Mouse (Mus musculus) heart, embryonic 15.5 days (tissue): ENCODE results near the gene Taf8. TPM values are rescaled to one million over a fixed set of nuclear protein-coding genes. Genes with fewer than 3 reads are reported as not detected.

Experiments
- ATAC-seq: fragments of 200-750 bp; cut with Nextera tagmentation; replicated peaks from 2 replicates; pipeline ENCODE4 v1.8.0; 2017; ENCODE audit warnings: low read depth, moderate TSS enrichment; ENCODE audit not compliant: insufficient number of reproducible peaks, insufficient read depth, low FRiP score
- H3K27ac ChIP-seq: fragments of 300-500 bp; sonication (generic); 2 replicates; pipeline ENCODE4 v1.5.1; 2015; ENCODE audit warnings: mild to moderate bottlenecking, inconsistent platforms
- H3K27me3 ChIP-seq: fragments of 300-500 bp; sonication (generic); 2 replicates; pipeline ENCODE4 v1.6.1; 2015; ENCODE audit warnings: inconsistent platforms
- H3K36me3 ChIP-seq: fragments of 300-500 bp; sonication (generic); 2 replicates; pipeline ENCODE4 v1.6.1; 2015; ENCODE audit warnings: mild to moderate bottlenecking, inconsistent platforms
- H3K4me1 ChIP-seq: fragments of 300-500 bp; sonication (generic); replicated peaks from 2 replicates; pipeline ENCODE4 v1.6.1; 2015; ENCODE audit warnings: inconsistent platforms
- H3K4me2 ChIP-seq: fragments of 300-500 bp; sonication (generic); 2 replicates; pipeline ENCODE4 v1.6.1; 2015; ENCODE audit warnings: inconsistent platforms, mild to moderate bottlenecking, moderate library complexity
- H3K4me3 ChIP-seq: fragments of 300-500 bp; sonication (generic); 2 replicates; pipeline ENCODE4 v1.5.1; 2015; ENCODE audit warnings: mild to moderate bottlenecking, inconsistent platforms
- H3K9ac ChIP-seq: fragments of 300-500 bp; sonication (generic); 2 replicates; pipeline ENCODE4 v1.6.1; 2015; ENCODE audit warnings: mild to moderate bottlenecking, inconsistent platforms
- H3K9me3 ChIP-seq: fragments of 300-500 bp; sonication (generic); replicated peaks from 2 replicates; pipeline ENCODE4 v1.6.1; 2016; ENCODE audit warnings: inconsistent platforms
- WGBS: fragments of 180-500 bp; shearing (Covaris S2); methylation state at CpG from one replicate; pipeline ENCODE4 v1.1.7; 2015; ENCODE audit warnings: mixed read lengths; 5-methylcytosine and 5-hydroxymethylcytosine counted together
- polyA plus RNA-seq: library from polyadenylated mRNA; unstranded; fragments of >200 nt; fragmentation: Nextera tagmentation; extraction: Ambion mirVana; gene quantifications from 2 replicates; pipeline ENCODE4 v1.2.1, GENCODE M21; 2015

The Taf8 gene
- polyA plus RNA-seq, 1 experiment from 2014 or later = 17.0 TPM

- ATAC-seq = no peak; the same call in 1 of the 2 replicates
- Histone ChIP-seq H3K4me2 (no peak overlapping the region), H3K4me3 (no peak overlapping the region), H3K9me3 (no peaks in the 10 kb centered on the region), H3K36me3 (no peaks in the 10 kb centered on the region), H3K27me3 (no peaks in the 10 kb centered on the region), H3K27ac (peak overlapping the region; percentile 41), H3K9ac (no peak overlapping the region), H3K4me1 (peaks cover 49% of the 10 kb centered on the region)
- WGBS = 37% methylated on average over 8 of the region's 8 CpGs
Observed at GRCm38 (mm10) chr17:47454675-47455074, 47.4 kb downstream of the Taf8 start.

GRCm38 (mm10) chr17:47452886-47453285 is 49.2 kb downstream of the Taf8 start:
- Histone ChIP-seq H3K4me3 (no peak overlapping the region), H3K4me2 (no peak overlapping the region), H3K9ac (no peak overlapping the region), H3K27me3 (no peaks in the 10 kb centered on the region), H3K36me3 (no peaks in the 10 kb centered on the region), H3K4me1 (peaks cover 59% of the 10 kb centered on the region), H3K9me3 (no peaks in the 10 kb centered on the region), H3K27ac (peak overlapping the region; percentile 48)
- ATAC-seq = no peak
- 36% methylated on average over 7 of the region's 7 CpGs for WGBS

GRCm38 (mm10) chr17:47450880-47451565 is 51.1 kb downstream of the Taf8 start:
- 61% methylated on average over 12 of the region's 12 CpGs for WGBS
- Histone ChIP-seq H3K36me3 (no peaks in the 10 kb centered on the region), H3K4me1 (peaks cover 71% of the 10 kb centered on the region), H3K9ac (no peak overlapping the region), H3K9me3 (no peaks in the 10 kb centered on the region), H3K4me3 (no peak overlapping the region), H3K4me2 (no peak overlapping the region), H3K27me3 (no peaks in the 10 kb centered on the region), H3K27ac (peak overlapping the region; percentile 84)
- ATAC-seq = no peak

GRCm38 (mm10) chr17:47450239-47450638 is 51.9 kb downstream of the Taf8 start:
- Histone ChIP-seq H3K9me3 (no peaks in the 10 kb centered on the region), H3K27ac (peak overlapping the region; percentile 84), H3K27me3 (no peaks in the 10 kb centered on the region), H3K9ac (no peak overlapping the region), H3K4me2 (no peak overlapping the region), H3K36me3 (no peaks in the 10 kb centered on the region), H3K4me1 (peaks cover 78% of the 10 kb centered on the region), H3K4me3 (no peak overlapping the region)
- peak; percentile 80 for ATAC-seq
- WGBS = 28% methylated on average over 7 of the region's 7 CpGs

GRCm38 (mm10) chr17:47449432-47449831 is 52.7 kb downstream of the Taf8 start:
- ATAC-seq = no peak
- Histone ChIP-seq H3K27ac (peak overlapping the region; percentile 84), H3K9me3 (no peaks in the 10 kb centered on the region), H3K27me3 (no peaks in the 10 kb centered on the region), H3K9ac (peak overlapping the region; percentile 1; the same call in 1 of the 2 replicates), H3K4me3 (no peak overlapping the region), H3K4me2 (no peak overlapping the region), H3K36me3 (no peaks in the 10 kb centered on the region), H3K4me1 (peaks cover 73% of the 10 kb centered on the region)
- WGBS = 68% methylated on average over 5 of the region's 5 CpGs

GRCm38 (mm10) chr17:47448523-47449372 is 53.3 kb downstream of the Taf8 start:
- 32% methylated on average over 8 of the region's 8 CpGs for WGBS
- Histone ChIP-seq H3K9ac (no peak overlapping the region), H3K4me3 (no peak overlapping the region), H3K4me1 (peaks cover 76% of the 10 kb centered on the region), H3K36me3 (no peaks in the 10 kb centered on the region), H3K9me3 (no peaks in the 10 kb centered on the region), H3K27me3 (no peaks in the 10 kb centered on the region), H3K27ac (peak overlapping the region; percentile 84), H3K4me2 (no peak overlapping the region)
- ATAC-seq = no peak

- WGBS = 72% methylated on average over 11 of the region's 11 CpGs
- peak overlapping the region; percentile 74 for H3K27ac ChIP-seq
- no peak overlapping the region for H3K4me2 ChIP-seq
- no peak for ATAC-seq
- no peak overlapping the region for H3K4me3 ChIP-seq
- H3K9ac ChIP-seq = 0 out of 2 replicates have a peak overlapping the region, but pooled peaks have one; percentile 5
- no peaks in the 10 kb centered on the region for H3K27me3 ChIP-seq
- H3K36me3 ChIP-seq = no peaks in the 10 kb centered on the region
- H3K9me3 ChIP-seq = no peaks in the 10 kb centered on the region
- peaks cover 70% of the 10 kb centered on the region for H3K4me1 ChIP-seq
Observed at GRCm38 (mm10) chr17:47446561-47446960, 55.5 kb downstream of the Taf8 start.

- Histone ChIP-seq H3K9me3 (no peaks in the 10 kb centered on the region), H3K36me3 (no peaks in the 10 kb centered on the region), H3K9ac (0 out of 2 replicates have a peak overlapping the region, but pooled peaks have one; percentile 5), H3K4me3 (no peak overlapping the region), H3K4me2 (no peak overlapping the region), H3K27ac (peak overlapping the region; percentile 74), H3K4me1 (peaks cover 70% of the 10 kb centered on the region), H3K27me3 (no peaks in the 10 kb centered on the region)
- 29% methylated on average over 9 of the region's 9 CpGs for WGBS
- 0 out of 2 replicates have a peak, but pooled peaks have one; percentile 21 for ATAC-seq
Observed at GRCm38 (mm10) chr17:47446025-47446424, 56.1 kb downstream of the Taf8 start.

- Histone ChIP-seq H3K27ac (peak overlapping the region; percentile 74; the same call in 1 of the 2 replicates), H3K9me3 (no peaks in the 10 kb centered on the region), H3K4me3 (no peak overlapping the region), H3K4me2 (no peak overlapping the region), H3K9ac (no peak overlapping the region), H3K4me1 (peaks cover 69% of the 10 kb centered on the region), H3K36me3 (no peaks in the 10 kb centered on the region), H3K27me3 (no peaks in the 10 kb centered on the region)
- WGBS = 58% methylated on average over 11 of the region's 11 CpGs
- ATAC-seq = no peak
Observed at GRCm38 (mm10) chr17:47445518-47445917, 56.6 kb downstream of the Taf8 start.

- 43% methylated on average over 6 of the region's 6 CpGs for WGBS
- Histone ChIP-seq H3K9me3 (no peaks in the 10 kb centered on the region), H3K4me2 (no peak overlapping the region), H3K4me3 (no peak overlapping the region), H3K4me1 (peaks cover 69% of the 10 kb centered on the region), H3K9ac (peak overlapping the region; percentile 23; the same call in 1 of the 2 replicates), H3K27ac (peak overlapping the region; percentile 54), H3K27me3 (no peaks in the 10 kb centered on the region), H3K36me3 (no peaks in the 10 kb centered on the region)
- no peak for ATAC-seq
Observed at GRCm38 (mm10) chr17:47444113-47444512, 58.0 kb downstream of the Taf8 start.

- no peak overlapping the region for H3K9ac ChIP-seq
- no peaks in the 10 kb centered on the region for H3K27me3 ChIP-seq
- H3K27ac ChIP-seq = no peak overlapping the region
- no peak overlapping the region for H3K4me3 ChIP-seq
- 75% methylated on average over 3 of the region's 3 CpGs for WGBS
- H3K9me3 ChIP-seq = no peaks in the 10 kb centered on the region
- ATAC-seq = no peak
- H3K36me3 ChIP-seq = no peaks in the 10 kb centered on the region
- H3K4me1 ChIP-seq = peaks cover 75% of the 10 kb centered on the region
- H3K4me2 ChIP-seq = no peak overlapping the region
Observed at GRCm38 (mm10) chr17:47442271-47442670, 59.8 kb downstream of the Taf8 start.
